In the genomic region with DNA sequence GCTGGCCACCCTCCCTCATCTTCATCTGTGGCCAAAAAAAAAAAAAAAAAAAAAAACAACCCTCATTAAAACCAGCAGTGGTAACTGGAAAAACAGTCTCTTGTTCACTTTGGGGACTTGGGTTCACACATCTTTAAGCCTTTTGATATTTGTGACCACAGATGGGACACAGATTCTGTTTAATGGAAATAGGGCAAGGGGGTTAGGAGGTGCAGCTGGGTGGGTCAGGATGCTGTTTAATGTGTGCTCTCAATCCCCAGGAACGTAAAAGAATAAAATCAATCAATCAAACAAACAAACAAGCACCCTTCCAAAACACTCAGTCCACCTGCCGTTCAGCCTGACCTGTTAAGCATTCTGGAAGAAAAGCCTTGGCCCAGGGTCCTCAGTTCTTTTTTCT, we compare ENCODE assay signal across 11 mouse cellular contexts. TPM values are rescaled to one million over a fixed set of nuclear protein-coding genes. Genes with fewer than 3 reads are reported as not detected.
DNase-seq lines count a peak whose midpoint lies in the region; ATAC-seq and TF ChIP-seq lines count a peak whose summit lies in the region.
"Had no signal": no experiment of that assay in that cellular context is flagged by ENCODE, and none has a peak within 500 bp of the region (broad histone marks: within the 10 kb centered on the region; RNA-seq: fewer than 3 reads in every experiment).

No protein-coding gene starts in this region.

- H3K9me3 ChIP-seq in forebrain, embryonic 14.5 days (replicated peaks; ENCODE audit: control insufficient read depth, low read length) = no peaks in the 10 kb centered on the region
- no peaks in the 10 kb centered on the region for H3K9me3 ChIP-seq in liver, embryonic 12.5 days (replicated peaks)

- H3K4me1 ChIP-seq in kidney, adult 2 months (ENCODE audit: control insufficient read depth, insufficient read depth, low read length) = peaks cover 72% of the 10 kb centered on the region
- H3K4me1 ChIP-seq in forebrain, embryonic 14.5 days (ENCODE audit: control insufficient read depth, insufficient read depth, low read length) = peaks cover 39% of the 10 kb centered on the region
- peaks cover 54% of the 10 kb centered on the region for H3K4me1 ChIP-seq in liver, embryonic 12.5 days

- no peak for DNase-seq in kidney, adult 2 months
- DNase-seq in kidney, adult 11 months = no peak
- peak; percentile 64 for DNase-seq in brain, embryonic 14.5 days (ENCODE audit: low read depth)
- no peak for DNase-seq in forebrain, embryonic 14.5 days (ENCODE audit: low spot score)
- DNase-seq in MN1 (ENCODE audit: low spot score) = no peak
- DNase-seq in frontal cortex, postnatal 14 days (ENCODE audit: low spot score in 2 of 2) = no peak
- DNase-seq: cerebellum, adult 9-11 months; spleen, adult 18-20 months had no signal

- 0 out of 2 replicates have a peak overlapping the region, but pooled peaks have one; percentile 13 for H3K9ac ChIP-seq in forebrain, embryonic 14.5 days (ENCODE audit: low read length)
- no peak overlapping the region for H3K9ac ChIP-seq in liver, embryonic 12.5 days

- TF ChIP-seq CTCF in kidney, adult 2 months (conservative IDR thresholded peaks at IDR 0.05; ENCODE audit: insufficient read depth, insufficient read length, low read depth, low read length) = no peak
- no peak for TF ChIP-seq CTCF in brain, embryonic 14.5 days (IDR thresholded peaks at IDR 0.05; ENCODE audit: borderline replicate concordance, extremely low read depth, insufficient read depth, insufficient read length)

- H3K27me3 ChIP-seq in kidney, adult 2 months (replicated peaks; ENCODE audit: control insufficient read depth, insufficient read depth, low read length) = no peaks in the 10 kb centered on the region
- H3K27me3 ChIP-seq in forebrain, embryonic 14.5 days (replicated peaks; ENCODE audit: control insufficient read depth, insufficient read depth, low read length) = no peaks in the 10 kb centered on the region
- H3K27me3 ChIP-seq in liver, embryonic 12.5 days (replicated peaks) = no peaks in the 10 kb centered on the region; the same call in 1 of the 2 replicates

- no peak for TF ChIP-seq POLR2A in kidney, adult 2 months (IDR thresholded peaks at IDR 0.05; ENCODE audit: low read depth, low read length)
- TF ChIP-seq POLR2A in brain, embryonic 14.5 days (IDR thresholded peaks at IDR 0.05; ENCODE audit: borderline replicate concordance, extremely low read depth, insufficient read depth, insufficient read length, poor library complexity, severe bottlenecking) = no peak

- no peak for ATAC-seq in forebrain, embryonic 14.5 days
- ATAC-seq in liver, embryonic 12.5 days = no peak
- ATAC-seq in monocyte, adult 5-6 weeks (replicated peaks; ENCODE audit: insufficient number of reproducible peaks, low FRiP score, low TSS enrichment, poor library complexity, severe bottlenecking) = no peak

- 8% methylated on average over 2 of the region's 2 CpGs for WGBS in kidney, adult 2 months
- WGBS in forebrain, embryonic 14.5 days = 5% methylated on average over 2 of the region's 2 CpGs
- WGBS in liver, embryonic 12.5 days (ENCODE audit: insufficient replicate concordance) = 64% methylated on average over 2 of the region's 2 CpGs

- H3K27ac ChIP-seq in kidney, adult 2 months (ENCODE audit: insufficient read depth, low read depth, low read length) = peak overlapping the region; percentile 49
- peak overlapping the region; percentile 83 for H3K27ac ChIP-seq in forebrain, embryonic 14.5 days (ENCODE audit: low read depth, low read length)
- no peak overlapping the region for H3K27ac ChIP-seq in liver, embryonic 12.5 days

- H3K4me2 ChIP-seq in forebrain, embryonic 14.5 days (ENCODE audit: low read length) = no peak overlapping the region
- peak overlapping the region; percentile 3; the same call in 1 of the 2 replicates for H3K4me2 ChIP-seq in liver, embryonic 12.5 days

- H3K36me3 ChIP-seq in kidney, adult 2 months (ENCODE audit: control insufficient read depth, insufficient read depth, low read length) = peaks cover 16% of the 10 kb centered on the region
- peaks cover 44% of the 10 kb centered on the region for H3K36me3 ChIP-seq in forebrain, embryonic 14.5 days (ENCODE audit: control insufficient read depth, insufficient read depth, low read length)
- peaks cover 8% of the 10 kb centered on the region; the same call in 1 of the 2 replicates for H3K36me3 ChIP-seq in liver, embryonic 12.5 days

- no peak overlapping the region for H3K4me3 ChIP-seq in kidney, adult 2 months (ENCODE audit: insufficient read depth, low read depth, low read length)
- H3K4me3 ChIP-seq in forebrain, embryonic 14.5 days (ENCODE audit: low read depth, low read length) = no peak overlapping the region
- no peak overlapping the region for H3K4me3 ChIP-seq in liver, embryonic 12.5 days

RNA-seq across cellular contexts. Expression of a gene that starts 17.3 kb away (rescaled TPM):
- polyA plus RNA-seq in kidney, adult 2 months (2012; rRNA removed) = 56.1 and 73.7 TPM in 2 replicates
- polyA plus RNA-seq in brain, embryonic 14.5 days (2012; rRNA removed) = 22.3 and 23.7 TPM in 2 replicates
- 18.8 and 20.1 TPM in 2 replicates for polyA plus RNA-seq in forebrain, embryonic 14.5 days (2014; fragmentation: Nextera tagmentation; extraction: Ambion mirVana)
- 1.3 and 1.7 TPM in 2 replicates for polyA plus RNA-seq in liver, embryonic 12.5 days (2016; fragmentation: Nextera tagmentation; extraction: Ambion mirVana)
- total RNA-seq in monocyte, adult 5-6 weeks (2017) = 59.8 to 114 TPM (median 79.4 TPM) in 3 replicates

RNA-seq across cellular contexts. Expression of a gene that starts 34.8 kb away (rescaled TPM):
- 15.7 and 17.7 TPM in 2 replicates for polyA plus RNA-seq in kidney, adult 2 months (2012; rRNA removed)
- polyA plus RNA-seq in brain, embryonic 14.5 days (2012; rRNA removed) = 5.7 and 8.1 TPM in 2 replicates
- polyA plus RNA-seq in forebrain, embryonic 14.5 days (2014; fragmentation: Nextera tagmentation; extraction: Ambion mirVana) = 3.4 TPM in 2 replicates
- polyA plus RNA-seq in liver, embryonic 12.5 days (2016; fragmentation: Nextera tagmentation; extraction: Ambion mirVana) = 0.06 and 0.07 TPM in 2 replicates
- not detected in 3 replicates for total RNA-seq in monocyte, adult 5-6 weeks (2017)
- polyA plus RNA-seq: limb, embryonic 11.5 days had no signal

RNA-seq across cellular contexts. Expression of a gene that starts 57.9 kb away (rescaled TPM):
- polyA plus RNA-seq in kidney, adult 2 months (2012; rRNA removed) = 6.0 and 6.3 TPM in 2 replicates
- 53.1 and 74.0 TPM in 2 replicates for polyA plus RNA-seq in brain, embryonic 14.5 days (2012; rRNA removed)
- polyA plus RNA-seq in forebrain, embryonic 14.5 days (2014; fragmentation: Nextera tagmentation; extraction: Ambion mirVana) = 18.2 and 23.1 TPM in 2 replicates
- polyA plus RNA-seq in liver, embryonic 12.5 days (2016; fragmentation: Nextera tagmentation; extraction: Ambion mirVana) = 342 and 350 TPM in 2 replicates
- 3.8 to 9.4 TPM (median 6.3 TPM) in 3 replicates for total RNA-seq in monocyte, adult 5-6 weeks (2017)
